Mouse (Mus musculus): ENCODE measurements around the gene Gja5. TPM values are rescaled to one million over a fixed set of nuclear protein-coding genes. Genes with fewer than 3 reads are reported as not detected.
A peak's percentile ranks its signal among the peaks of the same experiment; 100 is the strongest.

The Gja5 gene
- polyA plus RNA-seq, 1 experiment, result 1.6 TPM

DNA sequence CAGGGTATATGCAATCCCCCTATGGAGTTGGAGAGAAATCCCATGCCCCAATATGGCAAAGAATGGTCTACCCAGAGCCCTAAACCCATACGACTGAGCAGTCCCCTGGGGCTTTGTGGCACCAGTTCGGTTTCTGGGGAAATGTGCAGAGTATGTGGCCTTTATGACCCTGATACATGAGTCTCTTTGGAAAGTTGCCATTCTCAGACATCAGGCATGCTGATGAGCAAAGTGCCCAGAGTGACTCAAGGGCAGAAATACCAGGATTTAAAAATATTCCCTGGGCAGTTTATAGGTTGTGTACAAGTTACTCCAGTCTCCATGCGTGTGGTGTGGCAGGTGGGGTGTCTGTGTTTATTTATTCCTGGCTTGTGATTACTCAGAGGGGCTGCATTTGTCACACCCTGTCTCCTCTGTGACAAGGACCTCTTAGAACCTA is 102.5 kb downstream of the Gja5 start:
- Histone ChIP-seq H3K4me3 (replicated peaks; ENCODE audit: control insufficient read depth, low read depth, low read length) (no peak overlapping the region), H3K27ac (ENCODE audit: control insufficient read depth, insufficient read depth, low read depth, low read length, poor library complexity) (no peak overlapping the region), H3K4me1 (ENCODE audit: control insufficient read depth, insufficient read depth, low read length) (peaks cover 5% of the 10 kb centered on the region; the same call in 1 of the 2 replicates)
- TF ChIP-seq POLR2A (IDR thresholded peaks at IDR 0.05; ENCODE audit: borderline replicate concordance, control insufficient read depth, low read depth, low read length) (no peak), CTCF (IDR thresholded peaks at IDR 0.05; ENCODE audit: control insufficient read depth, insufficient read depth, low read length) (no peak)
- WGBS, result 67% methylated on average over 3 of the region's 3 CpGs

DNA sequence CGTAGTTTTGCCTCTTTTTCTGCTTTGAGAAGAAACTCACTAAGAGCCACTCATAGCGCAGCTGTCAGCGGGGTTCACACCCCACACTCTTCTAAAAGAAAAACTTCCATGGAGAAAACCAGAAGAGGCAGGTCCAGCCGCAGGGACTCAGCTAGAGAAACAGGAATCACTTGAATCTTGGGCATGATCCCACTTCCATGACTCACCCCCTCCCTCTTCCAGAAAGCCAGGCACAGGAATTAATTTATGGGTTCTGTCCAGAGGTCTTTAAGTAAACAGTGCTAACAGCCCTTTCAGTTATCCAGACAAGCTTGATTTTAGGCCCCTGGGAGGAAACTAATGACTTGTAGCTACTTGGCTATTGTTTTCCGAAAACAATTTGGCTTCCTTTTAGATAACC is 120.7 kb downstream of the Gja5 start:
- TF ChIP-seq CTCF (IDR thresholded peaks at IDR 0.05; ENCODE audit: control insufficient read depth, insufficient read depth, low read length) (no peak), POLR2A (IDR thresholded peaks at IDR 0.05; ENCODE audit: borderline replicate concordance, control insufficient read depth, low read depth, low read length) (no peak)
- 81% methylated on average over 5 of the region's 5 CpGs for WGBS
- Histone ChIP-seq H3K27ac (ENCODE audit: control insufficient read depth, insufficient read depth, low read depth, low read length, poor library complexity) (no peak overlapping the region), H3K4me1 (ENCODE audit: control insufficient read depth, insufficient read depth, low read length) (no peaks in the 10 kb centered on the region), H3K4me3 (replicated peaks; ENCODE audit: control insufficient read depth, low read depth, low read length) (no peak overlapping the region)

DNA sequence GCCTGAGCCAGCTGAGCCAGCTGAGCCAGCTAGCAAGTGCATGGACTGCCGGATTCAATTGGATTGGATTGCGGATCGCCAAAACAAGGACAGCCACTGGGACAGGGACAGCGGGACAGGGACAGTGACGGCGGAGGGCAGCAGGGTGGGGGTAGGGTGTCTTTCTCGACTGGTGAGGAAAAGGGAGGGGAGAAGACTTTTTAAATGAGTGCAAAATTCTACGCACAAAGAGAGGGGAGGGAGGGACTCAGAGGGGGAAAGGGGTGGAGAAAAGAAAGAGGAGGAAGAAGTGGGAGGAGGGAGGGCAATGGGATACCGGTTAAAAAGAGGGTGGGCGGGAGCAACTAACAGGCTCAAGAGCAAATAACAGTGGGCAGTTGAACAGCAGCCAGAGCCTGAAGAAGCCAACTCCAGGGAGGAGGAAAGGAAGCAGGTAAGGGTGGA is 127.6 kb downstream of the Gja5 start:
- H3K27ac ChIP-seq (ENCODE audit: control insufficient read depth, insufficient read depth, low read depth, low read length, poor library complexity), result no peak overlapping the region
- WGBS, result 14% methylated on average over 10 of the region's 10 CpGs
- no peak overlapping the region for H3K4me3 ChIP-seq (replicated peaks; ENCODE audit: control insufficient read depth, low read depth, low read length)

DNA sequence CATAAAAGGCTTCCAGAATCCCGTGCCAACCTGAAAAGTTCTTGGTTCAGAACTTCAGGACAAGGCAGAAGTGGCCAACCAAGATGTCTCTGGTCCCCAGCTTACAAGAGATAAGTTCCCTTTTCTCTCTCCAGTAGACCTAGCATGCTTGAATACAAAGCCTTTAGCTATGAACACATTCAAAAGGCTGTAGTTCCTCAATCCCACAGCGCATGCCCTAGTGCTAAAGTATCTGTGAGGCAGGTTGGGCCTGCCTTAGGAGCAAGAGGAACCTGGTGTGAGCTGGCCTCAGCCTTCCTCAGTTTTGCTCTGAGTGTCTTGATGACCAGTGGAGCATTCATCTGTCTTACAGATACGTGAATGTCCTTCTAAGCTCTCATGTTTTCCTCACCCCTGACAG is 131.1 kb downstream of the Gja5 start:
- no peaks in the 10 kb centered on the region; the same call in 1 of the 2 replicates for H3K4me1 ChIP-seq (ENCODE audit: control insufficient read depth, insufficient read depth, low read length)
- no peak for TF ChIP-seq CTCF (IDR thresholded peaks at IDR 0.05; ENCODE audit: control insufficient read depth, insufficient read depth, low read length)
- H3K4me3 ChIP-seq (replicated peaks; ENCODE audit: control insufficient read depth, low read depth, low read length), result no peak overlapping the region
- H3K27ac ChIP-seq (ENCODE audit: control insufficient read depth, insufficient read depth, low read depth, low read length, poor library complexity), result no peak overlapping the region; the same call in 1 of the 2 replicates
- 33% methylated on average over 3 of the region's 3 CpGs for WGBS

More for the DNA sequence above, 127.6 kb downstream of the Gja5 start:
- TF ChIP-seq CTCF (IDR thresholded peaks at IDR 0.05; ENCODE audit: control insufficient read depth, insufficient read depth, low read length), result no peak
- TF ChIP-seq POLR2A (IDR thresholded peaks at IDR 0.05; ENCODE audit: borderline replicate concordance, control insufficient read depth, low read depth, low read length), result no peak
- no peaks in the 10 kb centered on the region; the same call in 1 of the 2 replicates for H3K4me1 ChIP-seq (ENCODE audit: control insufficient read depth, insufficient read depth, low read length)

DNA sequence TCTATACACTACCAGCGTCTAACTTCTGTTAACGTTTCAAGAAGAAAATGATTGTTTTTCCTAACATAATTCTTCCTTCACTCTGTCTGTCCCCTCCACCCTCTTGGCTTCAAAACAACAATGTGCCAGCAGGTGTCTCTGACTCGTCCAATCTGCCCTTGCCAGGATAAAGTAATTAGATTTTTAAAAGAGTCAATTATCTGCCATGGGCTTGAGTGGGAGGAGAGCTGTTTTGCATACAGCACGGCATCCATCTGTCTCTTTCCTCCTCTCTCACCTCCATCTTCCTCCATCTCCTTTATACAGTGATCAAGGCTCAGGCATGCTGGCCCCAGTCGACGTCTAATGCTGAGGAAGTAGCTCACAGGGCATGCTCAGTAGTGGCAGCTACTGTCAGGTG is 132.6 kb downstream of the Gja5 start:
- TF ChIP-seq CTCF (IDR thresholded peaks at IDR 0.05; ENCODE audit: control insufficient read depth, insufficient read depth, low read length), result no peak
- no peak for TF ChIP-seq POLR2A (IDR thresholded peaks at IDR 0.05; ENCODE audit: borderline replicate concordance, control insufficient read depth, low read depth, low read length)
- H3K27ac ChIP-seq (ENCODE audit: control insufficient read depth, insufficient read depth, low read depth, low read length, poor library complexity), result no peak overlapping the region
- H3K4me1 ChIP-seq (ENCODE audit: control insufficient read depth, insufficient read depth, low read length), result no peaks in the 10 kb centered on the region; the same call in 1 of the 2 replicates
- no peak overlapping the region for H3K4me3 ChIP-seq (replicated peaks; ENCODE audit: control insufficient read depth, low read depth, low read length)
- WGBS, result 67% methylated on average over 6 of the region's 6 CpGs

DNA sequence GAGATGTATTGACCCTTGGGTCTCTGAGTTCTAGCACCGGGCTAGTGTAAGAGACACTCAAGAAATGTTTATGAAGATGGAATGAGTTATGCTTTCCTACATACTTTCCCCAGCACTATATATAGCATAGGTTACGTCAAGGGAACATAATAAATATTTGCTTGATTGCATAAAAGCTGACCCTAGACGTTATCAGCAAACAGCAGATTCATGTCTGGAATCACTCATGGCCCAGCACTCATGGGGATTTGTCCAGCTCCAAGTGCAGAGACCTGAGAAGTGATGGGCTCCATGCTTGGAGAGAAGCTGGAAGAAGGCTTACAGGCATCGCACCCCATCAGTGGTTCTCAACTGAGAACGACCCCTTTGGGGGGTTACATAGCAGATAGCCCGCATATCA is 135.2 kb downstream of the Gja5 start:
- WGBS, result 83% methylated on average over 6 of the region's 6 CpGs
- Histone ChIP-seq H3K4me3 (replicated peaks; ENCODE audit: control insufficient read depth, low read depth, low read length) (no peak overlapping the region), H3K27ac (ENCODE audit: control insufficient read depth, insufficient read depth, low read depth, low read length, poor library complexity) (no peak overlapping the region), H3K4me1 (ENCODE audit: control insufficient read depth, insufficient read depth, low read length) (peaks cover 2% of the 10 kb centered on the region; the same call in 1 of the 2 replicates)
- TF ChIP-seq POLR2A (IDR thresholded peaks at IDR 0.05; ENCODE audit: borderline replicate concordance, control insufficient read depth, low read depth, low read length) (no peak), CTCF (IDR thresholded peaks at IDR 0.05; ENCODE audit: control insufficient read depth, insufficient read depth, low read length) (no peak)

DNA sequence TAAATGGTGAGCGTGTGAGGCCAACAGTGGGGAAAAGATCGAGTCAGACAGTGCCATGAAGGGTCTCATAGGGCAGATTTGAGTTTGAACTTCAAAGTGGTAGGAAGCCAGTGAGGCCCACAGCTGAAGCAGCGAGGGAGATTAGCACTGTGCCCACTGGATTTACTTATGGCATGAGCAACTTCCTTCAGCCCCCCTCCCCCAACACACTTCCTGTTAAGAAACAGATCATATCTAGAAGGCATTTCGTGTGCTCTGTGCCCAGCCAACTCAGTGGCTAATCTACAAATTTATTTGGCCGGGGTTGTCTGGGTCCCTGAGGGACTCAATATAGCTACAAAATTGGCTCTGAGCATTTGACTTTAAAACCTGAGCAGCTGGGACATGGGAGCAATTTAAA is 139.7 kb downstream of the Gja5 start:
- H3K4me1 ChIP-seq (ENCODE audit: control insufficient read depth, insufficient read depth, low read length), result peaks cover 2% of the 10 kb centered on the region; the same call in 1 of the 2 replicates
- no peak for TF ChIP-seq CTCF (IDR thresholded peaks at IDR 0.05; ENCODE audit: control insufficient read depth, insufficient read depth, low read length)
- TF ChIP-seq POLR2A (IDR thresholded peaks at IDR 0.05; ENCODE audit: borderline replicate concordance, control insufficient read depth, low read depth, low read length), result no peak
- H3K4me3 ChIP-seq (replicated peaks; ENCODE audit: control insufficient read depth, low read depth, low read length), result no peak overlapping the region
- WGBS, result 19% methylated on average over 5 of the region's 5 CpGs
- H3K27ac ChIP-seq (ENCODE audit: control insufficient read depth, insufficient read depth, low read depth, low read length, poor library complexity), result no peak overlapping the region

DNA sequence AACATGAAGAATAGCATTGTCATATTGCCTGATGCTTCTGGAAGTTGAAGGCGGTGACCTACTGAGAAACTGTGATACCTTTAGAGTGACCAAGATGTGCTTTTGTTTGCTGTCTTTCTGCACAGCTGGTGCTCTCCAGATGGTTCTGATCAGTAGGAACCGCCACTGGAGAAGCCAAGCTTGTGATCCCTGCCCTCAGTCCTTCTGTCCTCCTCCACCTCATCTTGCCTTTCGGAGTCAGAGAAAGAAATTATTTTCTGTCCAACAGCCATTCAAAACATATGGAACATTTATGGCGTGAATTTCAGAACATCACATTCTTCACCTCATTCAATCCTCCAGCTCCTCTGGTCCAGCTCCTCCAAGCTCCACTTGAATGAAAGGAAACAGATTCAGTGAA is 143.3 kb downstream of the Gja5 start:
- WGBS, result 78% methylated on average over 4 of the region's 4 CpGs
- Histone ChIP-seq H3K4me1 (ENCODE audit: control insufficient read depth, insufficient read depth, low read length) (peaks cover 2% of the 10 kb centered on the region; the same call in 1 of the 2 replicates), H3K4me3 (replicated peaks; ENCODE audit: control insufficient read depth, low read depth, low read length) (no peak overlapping the region), H3K27ac (ENCODE audit: control insufficient read depth, insufficient read depth, low read depth, low read length, poor library complexity) (no peak overlapping the region)
- TF ChIP-seq POLR2A (IDR thresholded peaks at IDR 0.05; ENCODE audit: borderline replicate concordance, control insufficient read depth, low read depth, low read length) (no peak), CTCF (IDR thresholded peaks at IDR 0.05; ENCODE audit: control insufficient read depth, insufficient read depth, low read length) (no peak)

DNA sequence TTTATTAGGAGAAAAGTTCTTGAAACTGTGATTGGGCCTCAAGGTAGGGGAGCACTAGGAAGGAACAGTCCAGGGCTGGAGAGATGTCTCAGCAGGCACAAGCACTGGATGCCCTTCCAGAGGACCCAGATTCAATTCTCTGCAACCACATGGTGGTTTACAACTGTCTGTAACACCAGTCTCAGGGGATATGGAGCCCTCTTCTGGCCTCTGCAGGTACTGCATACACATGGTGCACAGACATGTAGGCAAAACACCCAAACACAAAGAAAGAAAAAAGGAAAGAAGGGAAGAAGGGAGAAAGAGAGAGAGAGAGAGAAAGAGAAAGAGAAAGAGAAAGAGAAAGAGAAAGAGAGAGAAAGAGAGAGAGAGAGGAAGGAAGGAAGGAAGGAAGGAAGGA is 143.9 kb downstream of the Gja5 start:
- Histone ChIP-seq H3K27ac (ENCODE audit: control insufficient read depth, insufficient read depth, low read depth, low read length, poor library complexity) (no peak overlapping the region), H3K4me1 (ENCODE audit: control insufficient read depth, insufficient read depth, low read length) (peaks cover 2% of the 10 kb centered on the region; the same call in 1 of the 2 replicates), H3K4me3 (replicated peaks; ENCODE audit: control insufficient read depth, low read depth, low read length) (no peak overlapping the region)
- TF ChIP-seq CTCF (IDR thresholded peaks at IDR 0.05; ENCODE audit: control insufficient read depth, insufficient read depth, low read length) (peak; percentile 33; the same call in 1 of the 2 replicates), POLR2A (IDR thresholded peaks at IDR 0.05; ENCODE audit: borderline replicate concordance, control insufficient read depth, low read depth, low read length) (no peak)

Measured in bone marrow, adult 2 months (tissue).